Mouse (Mus musculus) heart, embryonic 15.5 days (tissue): ENCODE data around the gene Gm20481. TPM values are rescaled to one million over a fixed set of nuclear protein-coding genes. Genes with fewer than 3 reads are reported as not detected.
A peak's percentile ranks its signal among the peaks of the same experiment; 100 is the strongest.
"Not testable (repeated sequence)": the region's sequence is repeated elsewhere in the genome, so short reads cannot be mapped to it uniquely, and the experiment has no call there.

Source experiments
- ATAC-seq: fragments of 200-750 bp; cut with Nextera tagmentation; replicated peaks from 2 replicates; pipeline ENCODE4 v1.8.0; 2017; ENCODE audit warnings: low read depth, moderate TSS enrichment; ENCODE audit not compliant: insufficient number of reproducible peaks, insufficient read depth, low FRiP score
- H3K27ac ChIP-seq: fragments of 300-500 bp; sonication (generic); 2 replicates; pipeline ENCODE4 v1.5.1; 2015; ENCODE audit warnings: mild to moderate bottlenecking, inconsistent platforms
- H3K27me3 ChIP-seq: fragments of 300-500 bp; sonication (generic); 2 replicates; pipeline ENCODE4 v1.6.1; 2015; ENCODE audit warnings: inconsistent platforms
- H3K36me3 ChIP-seq: fragments of 300-500 bp; sonication (generic); 2 replicates; pipeline ENCODE4 v1.6.1; 2015; ENCODE audit warnings: mild to moderate bottlenecking, inconsistent platforms
- H3K4me1 ChIP-seq: fragments of 300-500 bp; sonication (generic); replicated peaks from 2 replicates; pipeline ENCODE4 v1.6.1; 2015; ENCODE audit warnings: inconsistent platforms
- H3K4me2 ChIP-seq: fragments of 300-500 bp; sonication (generic); 2 replicates; pipeline ENCODE4 v1.6.1; 2015; ENCODE audit warnings: inconsistent platforms, mild to moderate bottlenecking, moderate library complexity
- H3K4me3 ChIP-seq: fragments of 300-500 bp; sonication (generic); 2 replicates; pipeline ENCODE4 v1.5.1; 2015; ENCODE audit warnings: mild to moderate bottlenecking, inconsistent platforms
- H3K9ac ChIP-seq: fragments of 300-500 bp; sonication (generic); 2 replicates; pipeline ENCODE4 v1.6.1; 2015; ENCODE audit warnings: mild to moderate bottlenecking, inconsistent platforms
- H3K9me3 ChIP-seq: fragments of 300-500 bp; sonication (generic); replicated peaks from 2 replicates; pipeline ENCODE4 v1.6.1; 2016; ENCODE audit warnings: inconsistent platforms
- WGBS: fragments of 180-500 bp; shearing (Covaris S2); methylation state at CpG from one replicate; pipeline ENCODE4 v1.1.7; 2015; ENCODE audit warnings: mixed read lengths; 5-methylcytosine and 5-hydroxymethylcytosine counted together
- polyA plus RNA-seq: library from polyadenylated mRNA; unstranded; fragments of >200 nt; fragmentation: Nextera tagmentation; extraction: Ambion mirVana; gene quantifications from 2 replicates; pipeline ENCODE4 v1.2.1, GENCODE M21; 2015

Gene Gm20481
- polyA plus RNA-seq, 1 experiment from 2014 or later: not detected

DNA sequence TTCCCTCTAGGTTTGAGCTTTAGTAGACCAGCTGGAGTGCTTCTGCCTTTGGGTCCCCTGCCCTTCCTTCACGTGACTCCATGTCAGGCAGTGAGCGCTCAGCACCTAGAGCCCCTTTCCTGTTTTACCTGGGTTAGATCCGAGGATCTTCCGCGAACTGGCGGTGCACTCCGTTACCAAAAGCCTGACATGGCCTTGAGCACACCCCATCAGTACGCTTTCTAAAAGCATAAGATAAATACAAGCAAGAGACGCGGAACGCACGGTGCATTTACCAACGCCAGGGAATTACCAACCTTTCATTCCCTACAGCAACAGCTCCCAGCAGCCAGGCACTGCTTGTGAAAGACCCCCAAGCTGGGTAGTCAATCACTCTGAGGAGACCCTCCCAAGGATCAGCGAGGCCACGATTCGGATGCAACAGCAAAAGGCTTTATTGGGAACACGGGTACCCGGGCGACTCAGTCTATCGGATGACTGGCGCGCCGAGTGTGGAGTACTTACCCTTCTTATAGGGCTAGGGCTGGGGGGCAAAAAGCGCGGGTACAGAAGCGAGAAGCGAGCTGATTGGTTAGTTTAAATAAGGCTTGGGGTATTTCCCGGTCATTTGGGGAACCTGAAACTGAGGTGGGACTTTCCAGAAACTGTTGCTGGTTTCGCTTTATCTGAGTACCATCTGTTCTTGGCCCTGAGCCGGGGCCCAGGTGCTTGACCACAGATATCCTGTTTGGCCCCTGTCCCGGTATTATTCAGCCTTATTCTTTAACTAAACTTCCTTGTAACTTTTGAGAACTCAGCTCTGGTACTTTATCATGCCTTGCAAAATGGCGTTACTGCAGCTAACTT is 30.4 kb downstream of the Gm20481 start:
- not testable (repeated sequence) for H3K9me3 ChIP-seq, ATAC-seq, H3K27me3 ChIP-seq
- Histone ChIP-seq H3K27ac (peak overlapping the region; percentile 95), H3K4me1 (peaks cover 50% of the 10 kb centered on the region), H3K9ac (peak overlapping the region; percentile 88), H3K36me3 (peaks cover 26% of the 10 kb centered on the region; the same call in 1 of the 2 replicates), H3K4me2 (peak overlapping the region; percentile 94), H3K4me3 (peak overlapping the region; percentile 85)
- 17% methylated on average over 29 of the region's 32 CpGs for WGBS

DNA sequence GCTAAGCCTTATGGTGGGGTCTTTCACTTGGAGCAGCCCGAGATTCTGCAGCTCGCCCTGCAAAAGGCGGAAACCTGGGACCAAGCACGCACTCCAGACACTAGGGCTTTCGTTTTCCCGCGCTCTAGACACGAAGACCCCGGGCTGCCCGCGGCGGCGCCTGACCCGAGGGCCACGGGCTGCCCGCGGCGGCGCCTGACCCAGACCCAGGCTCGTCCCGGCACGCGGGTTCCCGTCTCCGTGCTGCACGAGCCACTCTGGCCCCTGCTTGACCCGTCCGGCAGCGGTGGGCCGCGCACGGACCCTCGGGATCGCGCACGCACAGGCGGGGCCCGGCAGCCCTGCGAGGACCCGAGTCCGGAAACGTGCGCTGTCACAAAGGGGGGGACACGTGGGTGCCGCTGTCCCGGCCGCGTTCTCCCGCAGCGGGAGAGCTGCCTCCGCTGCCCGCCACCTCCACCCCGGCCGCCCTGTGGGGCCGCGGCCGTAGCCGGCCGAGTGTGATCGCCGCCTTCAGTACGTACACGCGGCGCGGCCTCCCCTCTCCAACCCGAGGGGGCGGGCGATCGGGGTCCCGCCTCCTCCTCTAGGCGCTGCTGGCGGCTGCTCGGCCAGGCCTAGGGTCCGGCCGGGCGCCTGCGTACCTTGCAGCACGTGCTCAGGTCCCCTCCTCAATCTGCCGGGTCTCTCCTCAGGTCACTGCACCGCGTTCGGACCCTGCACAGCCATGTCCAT is 31.2 kb downstream of the Gm20481 start, which contains the start of gene Vars:
TSS of gene Vars (plus strand) at position 271 of the 735 bp plus-strand sequence.
- Histone ChIP-seq H3K36me3 (peaks cover 34% of the 10 kb centered on the region), H3K4me2 (peak within 1 kb of the TSS; percentile 94), H3K9ac (peak within 1 kb of the TSS; percentile 88), H3K27me3 (no peaks in the 10 kb centered on the region), H3K27ac (peak within 1 kb of the TSS; percentile 95), H3K9me3 (no peaks in the 10 kb centered on the region), H3K4me3 (peak within 1 kb of the TSS; percentile 85), H3K4me1 (peaks cover 50% of the 10 kb centered on the region)
- ATAC-seq: peak; percentile 91
- 0% methylated on average over 72 of the region's 83 CpGs for WGBS

DNA sequence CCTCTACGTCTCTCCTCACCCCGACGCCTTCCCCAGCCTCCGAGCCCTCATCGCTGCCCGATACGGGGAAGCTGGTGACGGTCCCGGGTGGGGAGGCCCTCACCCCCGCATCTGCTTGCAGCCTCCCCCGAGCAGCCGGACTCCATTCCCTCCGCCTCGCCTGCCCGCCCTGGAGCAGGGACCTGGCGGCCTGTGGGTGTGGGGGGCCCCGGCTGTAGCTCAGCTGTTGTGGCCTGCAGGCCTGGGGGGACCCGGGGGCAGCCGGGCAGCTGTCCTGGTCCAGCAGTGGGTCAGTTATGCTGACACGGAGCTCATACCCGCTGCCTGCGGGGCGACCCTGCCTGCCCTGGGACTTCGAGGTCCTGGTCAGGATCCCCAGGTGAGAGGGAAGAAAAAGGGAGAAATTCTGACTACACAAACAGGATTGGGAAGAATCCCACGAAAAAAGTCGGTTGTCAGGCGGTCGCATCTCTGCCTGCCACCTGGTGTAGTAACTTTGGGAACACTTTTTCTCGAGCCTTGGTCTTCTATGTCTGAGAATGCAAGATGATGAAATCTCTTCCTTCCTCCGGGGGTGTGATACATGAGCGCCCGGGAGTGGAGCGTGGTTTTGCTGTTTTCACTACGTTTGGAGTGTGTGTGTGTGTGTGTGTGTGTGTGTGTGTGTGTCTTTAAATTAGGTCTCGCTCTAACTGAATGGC is 31.9 kb downstream of the Gm20481 start:
- no peak; the same call in 1 of the 2 replicates for ATAC-seq

GRCm38 (mm10) chr17:35002153-35002865 is 32.6 kb downstream of the Gm20481 start:
- peak overlapping the region; percentile 95 for H3K27ac ChIP-seq
- H3K36me3 ChIP-seq: peaks cover 43% of the 10 kb centered on the region

More for the DNA sequence above, 31.9 kb downstream of the Gm20481 start:
- Histone ChIP-seq H3K27me3 (no peaks in the 10 kb centered on the region), H3K9me3 (no peaks in the 10 kb centered on the region), H3K4me1 (peaks cover 49% of the 10 kb centered on the region), H3K4me2 (peak overlapping the region; percentile 94), H3K36me3 (peaks cover 39% of the 10 kb centered on the region), H3K9ac (peak overlapping the region; percentile 88), H3K27ac (peak overlapping the region; percentile 95), H3K4me3 (peak overlapping the region; percentile 85)
- WGBS: under 1% methylated on average over 35 of the region's 35 CpGs

DNA sequence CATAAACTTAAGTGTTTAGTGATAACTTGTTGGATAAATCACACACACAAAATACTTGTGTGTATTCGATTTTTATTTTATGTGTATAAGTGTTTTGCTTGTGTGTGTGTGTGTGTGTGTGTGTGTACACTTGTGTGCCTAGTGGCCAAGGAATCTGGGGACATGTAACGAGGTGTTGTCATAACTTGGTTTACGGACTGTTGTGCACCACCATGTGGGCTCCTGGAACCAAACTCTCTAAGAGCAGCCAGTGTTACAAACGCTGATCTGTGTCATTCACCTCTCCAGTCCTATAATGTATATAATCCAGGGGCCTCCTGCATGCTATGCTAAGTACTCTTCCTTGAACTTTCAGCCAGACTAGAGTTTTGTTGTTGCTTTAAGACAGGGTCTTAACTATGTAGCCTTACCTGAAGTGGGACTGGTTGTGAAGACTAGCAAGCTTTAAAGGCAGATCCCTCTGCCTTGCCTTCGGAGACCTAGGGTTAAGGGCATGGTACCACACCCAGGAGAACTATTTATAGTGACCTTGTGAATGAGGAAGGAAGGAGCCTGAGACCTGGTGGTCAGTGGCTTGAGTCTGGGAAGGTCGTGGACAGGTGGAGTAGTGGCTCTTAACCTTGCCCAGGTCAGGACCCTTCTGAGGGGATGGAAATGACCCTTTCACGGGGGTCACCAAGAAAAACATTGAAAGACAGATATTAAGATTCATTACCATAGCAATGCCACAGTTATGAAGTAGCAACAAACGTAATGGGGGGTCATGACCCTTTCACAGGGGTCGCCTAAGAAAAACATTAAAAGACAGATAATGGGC is 33.5 kb downstream of the Gm20481 start:
- peaks cover 40% of the 10 kb centered on the region for H3K36me3 ChIP-seq
- 57% methylated on average over 9 of the region's 9 CpGs for WGBS
- peak overlapping the region; percentile 95; the same call in 1 of the 2 replicates for H3K27ac ChIP-seq
- no peaks in the 10 kb centered on the region for H3K27me3 ChIP-seq
- ATAC-seq: no peak
- no peak overlapping the region for H3K9ac ChIP-seq
- H3K9me3 ChIP-seq: no peaks in the 10 kb centered on the region
- peaks cover 34% of the 10 kb centered on the region for H3K4me1 ChIP-seq
- peak overlapping the region; percentile 94; the same call in 1 of the 2 replicates for H3K4me2 ChIP-seq
- no peak overlapping the region for H3K4me3 ChIP-seq

More at GRCm38 (mm10) chr17:35002153-35002865, 32.6 kb downstream of the Gm20481 start:
- Histone ChIP-seq H3K4me2 (peak overlapping the region; percentile 94), H3K9ac (peak overlapping the region; percentile 88), H3K4me1 (peaks cover 43% of the 10 kb centered on the region), H3K27me3 (no peaks in the 10 kb centered on the region), H3K9me3 (no peaks in the 10 kb centered on the region), H3K4me3 (peak overlapping the region; percentile 85)
- whole genome bisulfite sequencing: 8% methylated on average over 12 of the region's 12 CpGs
- no peak for ATAC-seq

DNA sequence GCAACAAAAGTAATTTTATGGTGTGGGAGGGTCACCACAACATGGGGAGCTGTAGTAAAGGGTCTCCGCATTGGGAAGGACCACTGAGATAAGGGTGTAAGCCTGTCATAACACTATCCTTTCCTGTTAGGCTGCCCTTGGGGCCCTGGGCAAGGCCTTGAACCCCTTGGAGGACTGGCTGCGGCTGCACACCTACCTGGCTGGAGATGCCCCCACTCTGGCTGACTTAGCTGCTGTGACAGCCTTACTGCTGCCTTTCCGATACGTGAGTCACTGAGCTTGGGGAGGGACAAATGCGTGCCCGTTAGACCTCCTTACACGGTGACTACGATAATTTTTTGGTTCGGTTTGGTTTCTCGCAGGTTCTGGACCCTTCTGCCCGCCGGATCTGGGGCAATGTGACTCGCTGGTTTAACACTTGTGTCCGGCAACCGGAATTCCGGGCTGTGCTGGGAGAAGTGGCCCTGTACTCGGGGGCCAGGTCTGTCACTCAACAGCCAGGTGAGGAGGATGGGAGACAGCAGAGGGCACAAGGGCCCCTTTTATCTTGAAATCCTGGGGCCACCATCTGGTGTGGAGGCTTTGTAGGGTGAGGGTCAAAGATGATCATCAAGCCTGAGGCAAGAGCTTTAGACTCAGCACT is 34.5 kb downstream of the Gm20481 start:
- H3K9ac ChIP-seq: no peak overlapping the region
- H3K4me3 ChIP-seq: no peak overlapping the region
- 91% methylated on average over 17 of the region's 17 CpGs for WGBS

DNA sequence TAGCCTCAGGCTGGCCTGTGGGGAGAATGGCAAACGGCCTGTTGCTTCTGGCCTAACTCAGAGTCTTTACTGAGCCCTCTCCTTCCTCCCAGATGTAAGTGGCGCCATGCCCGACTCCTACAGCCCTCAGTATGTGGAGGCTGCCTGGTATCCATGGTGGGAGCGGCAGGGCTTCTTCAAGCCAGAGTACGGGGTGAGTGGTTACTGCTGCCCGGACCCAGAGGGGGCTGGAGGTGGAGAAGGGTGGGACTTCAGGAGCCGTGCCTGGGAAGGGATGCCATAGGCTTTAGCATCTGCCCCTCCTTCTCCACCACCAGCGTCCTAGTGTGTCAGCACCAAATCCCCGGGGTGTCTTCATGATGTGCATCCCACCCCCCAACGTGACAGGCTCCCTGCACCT is 35.4 kb downstream of the Gm20481 start:
- no peak for ATAC-seq
- Histone ChIP-seq H3K27me3 (no peaks in the 10 kb centered on the region), H3K27ac (no peak overlapping the region), H3K9me3 (no peaks in the 10 kb centered on the region), H3K4me2 (no peak overlapping the region), H3K4me3 (no peak overlapping the region), H3K4me1 (peaks cover 16% of the 10 kb centered on the region), H3K36me3 (peaks cover 45% of the 10 kb centered on the region), H3K9ac (no peak overlapping the region)
- 91% methylated on average over 10 of the region's 10 CpGs for WGBS

More for the DNA sequence above, 34.5 kb downstream of the Gm20481 start:
- H3K27me3 ChIP-seq: no peaks in the 10 kb centered on the region
- H3K36me3 ChIP-seq: peaks cover 38% of the 10 kb centered on the region
- no peaks in the 10 kb centered on the region for H3K9me3 ChIP-seq
- H3K4me1 ChIP-seq: peaks cover 26% of the 10 kb centered on the region
- no peak for ATAC-seq
- H3K4me2 ChIP-seq: no peak overlapping the region
- no peak overlapping the region for H3K27ac ChIP-seq

DNA sequence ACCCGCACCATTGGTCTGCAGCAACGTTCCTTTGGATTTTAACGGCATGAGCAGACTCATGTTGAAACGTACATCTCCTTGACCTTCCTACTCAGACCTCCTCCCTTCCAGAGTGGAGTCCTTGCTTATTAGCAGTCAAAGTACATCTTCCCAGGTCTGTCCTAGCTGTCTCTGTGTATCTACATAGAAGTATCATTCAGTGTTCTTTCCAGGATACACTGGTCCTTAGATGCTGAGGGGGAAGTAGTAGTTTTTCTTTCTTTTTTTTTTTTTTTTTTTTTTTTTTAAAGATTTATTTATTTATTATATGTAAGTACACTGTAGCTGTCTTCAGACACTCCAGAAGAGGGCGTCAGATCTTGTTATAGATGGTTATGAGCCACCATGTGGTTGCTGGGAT is 36.2 kb downstream of the Gm20481 start:
- not testable (repeated sequence) for H3K4me3 ChIP-seq, H3K9ac ChIP-seq, H3K27ac ChIP-seq, H3K27me3 ChIP-seq, H3K4me2 ChIP-seq, H3K9me3 ChIP-seq, ATAC-seq
- Histone ChIP-seq H3K4me1 (peaks cover 16% of the 10 kb centered on the region), H3K36me3 (peaks cover 52% of the 10 kb centered on the region)
- 91% methylated on average over 4 of the region's 5 CpGs for WGBS

- H3K4me2 ChIP-seq: no peak overlapping the region
- peaks cover 68% of the 10 kb centered on the region for H3K36me3 ChIP-seq
- no peak overlapping the region for H3K27ac ChIP-seq
- H3K4me3 ChIP-seq: no peak overlapping the region
- H3K9ac ChIP-seq: no peak overlapping the region
- H3K27me3 ChIP-seq: no peaks in the 10 kb centered on the region
- peaks cover 9% of the 10 kb centered on the region for H3K4me1 ChIP-seq
- ATAC-seq: no peak
- no peaks in the 10 kb centered on the region for H3K9me3 ChIP-seq
- WGBS: 93% methylated on average over 7 of the region's 7 CpGs
These were observed 37.8 kb downstream of the Gm20481 start for GRCm38 (mm10) chr17:35007387-35007991.
